Mouse (Mus musculus) testis, postnatal 14 days (tissue): ENCODE results near the gene Mccc1.

Experiments
- DNase-seq: peaks from one replicate; pipeline ENCODE4 v3.0.0; 2021; ENCODE audit warnings: low spot score

Gene Mccc1

DNA sequence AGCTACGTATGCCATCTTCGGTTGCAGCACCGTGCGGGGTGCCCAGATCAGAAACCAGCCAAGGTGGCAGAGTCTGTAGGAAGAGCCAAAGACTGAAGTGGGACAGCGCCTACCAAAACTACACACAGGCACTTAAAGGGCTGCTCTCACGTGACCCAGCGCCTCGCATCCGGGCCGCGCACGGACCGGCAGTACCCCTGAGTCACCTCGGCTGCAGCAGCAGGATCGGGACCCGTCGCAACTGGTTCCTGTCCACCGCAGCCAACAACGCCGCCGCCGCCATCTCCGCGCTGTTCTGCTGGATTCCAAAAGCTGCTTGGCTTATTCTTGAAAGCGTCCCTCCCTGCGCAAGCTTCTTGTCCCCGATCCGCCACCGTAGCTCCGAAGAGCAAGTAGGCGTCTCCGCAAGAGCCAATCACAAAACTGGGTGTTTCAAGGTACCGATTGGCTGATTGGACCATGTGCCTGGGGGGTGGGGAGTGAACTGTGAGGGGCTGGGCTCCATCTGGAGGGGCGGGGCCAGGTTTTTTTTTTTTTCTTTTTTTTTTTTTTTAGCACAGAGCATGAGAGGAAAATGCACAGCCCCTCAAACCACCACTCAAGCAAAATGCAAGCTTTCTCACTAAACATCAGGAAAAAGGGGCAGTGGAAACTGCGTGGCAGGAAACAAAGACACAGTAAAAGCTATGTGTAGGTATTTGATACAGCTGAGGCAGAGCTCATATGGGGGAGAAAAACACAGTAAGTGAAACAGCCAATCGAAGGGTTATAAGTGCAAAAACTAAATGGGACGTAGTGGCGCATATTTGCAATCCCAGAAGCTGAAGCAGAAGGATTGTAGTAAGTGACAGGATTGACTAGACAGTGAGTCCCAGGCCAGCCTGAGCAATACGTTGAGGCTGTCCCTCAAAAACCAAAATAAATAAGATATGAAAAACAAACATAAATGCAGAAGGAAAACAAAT is at the start of gene Mccc1:
Mccc1 (minus strand) TSS at position 404 of the 965 bp plus-strand sequence.
- DNase-seq: peak; percentile 95

DNA sequence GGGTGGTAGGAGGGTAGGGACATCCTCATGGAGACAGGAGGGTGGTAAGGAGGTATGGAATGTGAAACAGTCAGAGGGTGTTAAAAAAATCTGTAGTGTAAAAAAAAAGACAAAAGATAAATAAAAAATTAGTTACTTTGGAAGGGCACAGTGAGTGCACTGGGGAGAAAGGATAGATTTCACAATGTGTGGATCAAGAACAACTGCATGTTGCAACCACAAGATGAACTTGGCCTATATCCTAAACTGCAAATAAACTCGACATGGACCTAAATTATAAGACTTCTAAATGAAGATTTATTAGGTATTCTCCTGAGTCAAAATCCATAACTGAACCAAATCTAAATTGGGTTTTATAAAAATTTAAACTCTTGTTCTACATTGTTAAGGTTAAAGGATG is 48.6 kb upstream of the Mccc1 start:
- no peak for DNase-seq

DNA sequence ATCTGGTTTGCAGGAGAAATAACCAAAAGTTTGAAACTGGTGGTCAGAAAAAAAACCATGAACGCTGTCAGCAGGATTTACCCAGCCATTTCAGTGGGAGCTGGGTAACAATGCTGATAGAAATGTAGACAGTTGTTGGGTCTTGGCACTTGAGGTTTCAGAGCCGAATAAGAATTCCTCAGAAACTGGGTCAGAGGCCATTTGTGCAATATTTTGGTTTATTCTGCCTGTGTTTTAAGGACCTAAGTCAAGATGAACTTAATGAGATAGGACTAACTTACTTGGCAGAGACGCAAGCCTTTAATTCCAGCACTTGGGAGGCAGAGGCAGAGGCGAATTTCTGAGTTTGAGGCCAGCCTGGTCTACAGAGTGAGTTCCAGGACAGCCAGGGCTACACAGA is 44.6 kb upstream of the Mccc1 start:
- no peak for DNase-seq

DNA sequence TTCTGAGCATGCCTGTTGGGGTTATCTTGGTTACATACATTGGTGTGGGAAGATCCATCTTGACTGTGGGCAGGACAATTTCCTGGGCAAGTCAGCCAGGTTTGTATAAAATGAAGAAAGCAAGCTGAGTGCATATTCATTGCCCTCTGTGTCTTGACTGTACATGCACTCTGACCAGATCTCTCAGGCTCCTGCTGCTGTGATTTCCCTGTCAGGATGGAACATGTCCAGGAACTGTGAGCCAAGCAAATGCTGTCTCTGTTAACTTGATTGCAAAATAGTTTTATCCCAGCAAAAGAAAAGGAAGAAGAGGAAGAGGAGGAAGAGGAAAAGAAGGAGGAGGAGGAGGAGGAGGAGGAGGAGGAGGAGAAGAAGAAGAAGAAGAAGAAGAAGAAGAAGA is 44.0 kb upstream of the Mccc1 start:
- DNase-seq: no peak

DNA sequence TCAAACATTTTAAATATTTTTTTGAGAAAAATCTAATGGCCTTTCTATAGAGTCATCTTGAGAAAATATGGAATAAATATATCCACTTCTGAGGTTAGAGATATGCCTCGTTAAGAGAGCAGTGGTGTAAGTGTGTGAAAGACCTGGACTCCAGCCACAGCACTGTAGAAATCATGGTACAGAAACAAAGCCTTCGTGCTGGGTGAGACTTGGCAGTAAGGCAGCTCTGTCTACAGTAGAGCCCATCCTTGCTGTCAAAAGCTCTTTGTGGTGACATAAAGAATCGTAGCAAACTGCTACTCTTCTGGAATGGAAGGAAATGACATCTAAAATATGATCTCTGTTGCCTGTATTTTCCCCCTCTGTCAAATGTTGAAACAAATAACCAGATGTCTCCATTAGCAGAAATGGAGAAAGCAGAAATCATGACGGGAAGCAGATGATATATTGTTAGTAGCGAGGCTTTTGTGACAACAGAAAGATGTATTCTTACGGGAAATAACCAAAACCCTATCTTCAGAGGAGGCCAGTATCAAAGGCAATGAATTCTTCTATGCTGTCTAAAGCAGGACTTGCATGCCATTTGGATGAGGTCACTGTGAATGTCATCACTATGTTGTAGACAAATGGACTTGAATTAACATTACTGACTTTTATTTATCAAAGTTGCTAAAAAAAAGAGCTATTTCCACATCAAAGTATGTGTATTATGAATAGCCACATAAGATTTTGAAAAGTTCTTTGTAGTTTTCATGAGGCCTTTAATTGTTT is 31.4 kb upstream of the Mccc1 start:
- no peak for DNase-seq

DNA sequence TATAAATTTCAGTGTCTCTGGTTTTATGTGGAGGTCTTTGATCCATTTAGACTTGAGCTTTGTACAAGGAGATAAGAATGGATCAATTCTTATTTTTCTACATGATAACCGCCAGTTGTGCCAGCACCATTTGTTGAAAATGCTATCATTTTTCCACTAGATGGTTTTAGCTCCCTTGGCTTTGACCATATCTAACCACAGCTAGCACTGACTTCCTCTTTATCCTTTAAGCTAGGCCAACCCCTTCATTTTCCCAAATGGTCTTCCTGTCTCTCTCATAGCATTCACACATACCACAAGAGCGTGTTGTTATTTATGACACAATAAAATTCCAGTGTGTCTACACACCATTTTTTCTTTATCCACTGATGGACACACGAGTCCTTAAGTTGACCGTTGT is 29.5 kb upstream of the Mccc1 start:
- DNase-seq: no peak

DNA sequence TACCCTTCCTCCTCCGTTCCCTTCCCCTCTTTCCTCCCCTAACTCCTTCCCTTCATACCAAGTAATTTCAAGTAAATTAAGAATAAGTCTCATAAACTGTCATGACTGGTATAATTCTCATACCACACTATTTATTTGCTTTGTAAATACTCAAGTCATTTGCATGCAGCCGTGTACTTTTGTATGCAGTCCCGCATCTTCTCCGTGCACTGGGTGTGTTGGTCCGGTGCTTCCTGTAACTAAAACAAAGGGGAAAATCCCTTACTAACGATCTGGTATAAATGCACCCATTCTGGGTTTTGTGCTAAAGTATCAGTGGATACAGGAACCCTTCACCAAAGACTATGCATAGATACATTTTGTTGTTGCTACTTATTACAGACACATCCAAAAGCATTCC is 25.3 kb upstream of the Mccc1 start:
- no peak for DNase-seq

DNA sequence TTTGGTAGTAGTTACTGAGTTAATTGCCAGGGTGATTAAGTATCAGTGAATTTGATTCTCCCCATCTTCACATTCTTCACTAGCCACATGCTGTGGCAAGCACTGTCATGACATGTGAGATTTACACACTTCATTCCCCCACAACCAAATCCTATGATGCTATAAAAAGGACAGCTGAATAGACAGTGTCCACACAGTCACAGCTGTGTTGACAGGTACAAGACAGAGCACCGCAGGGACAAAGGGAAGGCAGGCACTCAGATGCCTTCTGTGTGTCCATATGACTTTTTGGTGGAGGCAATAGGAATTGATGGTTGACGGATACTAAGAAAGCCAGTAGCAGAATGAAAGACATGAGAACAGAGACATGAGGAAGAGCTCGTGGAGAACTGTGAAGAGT is 10.8 kb upstream of the Mccc1 start:
- no peak for DNase-seq

DNA sequence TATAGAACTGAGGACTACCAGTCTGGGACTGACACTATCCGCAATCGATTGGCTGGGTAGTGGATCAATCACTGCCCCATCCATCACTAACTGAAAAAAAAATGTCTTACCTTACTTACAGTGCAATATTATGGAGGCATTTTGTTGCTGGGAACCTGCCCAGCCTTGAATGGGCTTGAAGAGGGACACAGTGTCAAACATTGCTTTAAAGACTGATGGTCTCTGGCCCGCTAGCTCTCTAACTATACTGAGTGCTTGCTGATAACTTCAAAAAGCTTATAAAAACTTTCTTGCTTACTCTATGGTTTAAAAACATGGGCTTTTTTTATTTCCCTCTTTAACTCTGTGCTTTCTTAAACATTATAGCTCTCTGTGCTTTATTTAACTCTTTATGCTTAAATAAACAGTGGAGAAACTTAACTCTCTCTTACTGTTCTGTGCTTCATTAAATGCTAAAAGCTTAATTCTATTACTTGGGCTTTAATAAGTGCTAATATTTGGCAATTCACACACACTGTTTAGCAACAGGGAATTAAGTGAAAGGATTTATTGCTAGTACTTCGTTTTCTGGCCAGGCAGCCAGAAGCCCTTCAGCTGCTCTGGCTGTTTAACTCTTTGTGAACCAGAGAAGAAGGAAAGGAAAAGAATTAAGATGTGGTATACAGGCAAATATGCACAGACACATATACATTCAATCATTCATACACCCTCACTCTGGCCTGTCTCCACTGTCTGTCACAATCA is 8.1 kb upstream of the Mccc1 start:
- DNase-seq: no peak

DNA sequence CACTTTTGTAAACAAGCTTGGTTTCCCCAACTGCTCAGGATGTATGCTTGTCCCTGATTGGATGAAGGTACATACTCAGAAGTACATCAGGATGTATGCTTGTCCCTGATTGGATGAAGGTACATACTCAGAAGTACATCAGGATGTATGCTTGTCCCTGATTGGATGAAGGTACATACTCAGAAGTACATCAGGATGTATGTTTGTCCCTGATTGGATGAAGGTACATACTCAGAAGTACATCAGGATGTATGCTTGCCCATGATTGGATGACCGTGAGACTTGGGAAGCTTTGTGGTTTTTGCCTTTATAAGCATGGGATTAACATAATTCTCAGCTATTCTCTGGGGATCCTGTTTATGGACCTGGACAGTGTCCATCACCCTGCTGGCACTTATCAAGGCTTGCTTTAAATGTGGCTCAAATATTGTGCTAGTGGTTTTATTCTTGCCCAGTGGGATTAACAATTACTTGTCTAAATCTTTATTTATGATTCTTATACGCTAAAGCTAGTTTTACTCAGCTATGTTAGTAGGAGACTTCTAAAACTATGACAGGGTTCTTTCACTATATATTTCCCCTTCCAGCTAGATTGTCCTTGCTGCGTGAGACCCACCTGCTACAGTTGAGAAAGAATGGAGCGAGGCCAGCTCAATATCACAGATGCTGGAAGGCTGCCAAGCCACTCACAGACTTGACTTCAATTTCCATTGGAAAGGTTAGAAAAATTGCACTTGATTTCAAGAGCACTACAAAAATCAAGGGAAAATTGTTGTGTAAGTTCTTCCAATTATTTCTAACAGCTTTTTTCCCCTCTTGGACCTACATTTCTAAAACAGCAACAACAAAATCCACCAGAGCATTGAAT is 3.8 kb upstream of the Mccc1 start:
- DNase-seq: no peak

DNA sequence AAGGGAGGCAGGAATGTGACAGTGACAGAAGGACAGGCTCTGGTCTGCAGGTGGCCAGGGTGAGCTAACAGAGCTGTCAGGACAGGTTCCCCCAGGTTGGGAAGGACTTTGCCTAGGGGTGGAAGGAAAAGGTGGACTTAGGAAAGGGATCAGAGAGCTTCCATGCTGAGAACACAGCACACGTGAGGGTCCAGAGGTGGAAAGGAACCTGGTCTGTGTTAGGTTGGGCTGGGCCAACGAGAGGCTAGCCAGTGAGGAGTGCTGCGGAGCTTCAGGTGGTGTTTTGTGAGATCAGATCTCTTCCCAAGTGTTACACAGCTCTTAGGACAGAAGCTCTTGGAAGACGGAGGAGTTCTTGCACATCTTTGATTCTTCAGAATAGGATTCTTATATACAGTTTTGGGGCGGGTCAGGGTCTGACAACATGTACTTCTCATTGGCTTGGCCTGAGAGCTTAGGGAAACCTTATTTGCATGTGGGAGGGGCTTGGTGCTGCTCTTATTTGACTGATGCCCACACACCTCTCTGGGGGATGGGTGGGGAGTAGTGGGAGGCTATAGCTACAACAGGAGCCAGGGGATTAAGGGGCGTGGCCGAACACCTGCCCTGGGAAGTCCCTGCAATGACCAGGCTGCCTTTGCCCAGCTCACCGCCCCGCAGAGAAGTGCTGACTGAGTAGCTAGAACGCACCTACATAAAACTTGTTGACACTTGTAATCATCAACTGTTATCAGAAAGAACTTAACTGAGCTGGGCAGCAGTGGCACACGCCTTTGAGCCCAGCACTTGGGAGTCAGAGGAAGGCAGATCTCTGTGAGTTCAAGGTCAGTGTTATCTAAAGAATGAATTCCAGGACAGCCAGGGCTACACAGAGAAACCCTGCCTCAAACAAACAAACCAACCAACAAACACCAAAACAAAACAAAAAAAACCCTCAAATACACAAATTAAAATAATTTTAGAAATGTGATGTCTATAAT is 5.6 kb downstream of the Mccc1 start:
- DNase-seq: no peak

DNA sequence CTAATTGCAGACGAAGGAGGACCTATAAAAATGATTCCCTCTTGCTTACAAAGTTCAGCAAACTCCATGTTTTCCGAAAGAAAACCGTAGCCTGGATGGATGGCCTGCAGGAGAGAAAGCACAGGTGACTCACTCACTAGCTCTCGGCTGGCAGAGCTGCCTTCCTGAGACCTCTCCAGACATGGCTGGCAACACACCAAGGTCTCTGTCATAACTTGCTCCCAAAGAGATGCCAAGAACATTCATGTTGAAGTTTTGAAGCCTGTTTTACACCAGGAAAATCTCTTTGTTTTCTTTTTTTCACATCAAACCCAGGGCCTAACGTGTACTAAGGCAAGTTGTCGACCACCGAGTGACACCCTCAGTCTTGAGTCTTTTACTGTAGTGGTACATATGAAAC is 9.8 kb downstream of the Mccc1 start:
- DNase-seq: no peak

DNA sequence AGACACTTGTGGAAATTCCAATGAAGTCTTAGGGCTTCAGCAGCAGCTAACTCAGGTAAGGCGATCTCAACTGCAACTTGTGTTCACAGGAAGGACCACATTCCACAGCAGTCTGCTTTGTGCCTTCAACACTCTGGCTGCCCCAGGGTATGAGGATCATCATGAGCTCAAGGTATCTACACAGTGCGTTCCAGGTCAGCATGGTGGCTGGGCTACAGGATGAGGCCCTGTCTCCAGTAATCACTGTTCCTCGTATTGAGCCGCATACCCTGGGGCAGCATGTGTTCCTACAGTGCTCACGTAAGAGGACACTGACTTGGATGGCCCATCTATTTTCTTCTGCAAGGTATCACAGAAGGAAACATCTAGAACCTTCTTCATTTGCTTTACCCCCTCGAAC is 12.4 kb downstream of the Mccc1 start:
- DNase-seq: no peak

DNA sequence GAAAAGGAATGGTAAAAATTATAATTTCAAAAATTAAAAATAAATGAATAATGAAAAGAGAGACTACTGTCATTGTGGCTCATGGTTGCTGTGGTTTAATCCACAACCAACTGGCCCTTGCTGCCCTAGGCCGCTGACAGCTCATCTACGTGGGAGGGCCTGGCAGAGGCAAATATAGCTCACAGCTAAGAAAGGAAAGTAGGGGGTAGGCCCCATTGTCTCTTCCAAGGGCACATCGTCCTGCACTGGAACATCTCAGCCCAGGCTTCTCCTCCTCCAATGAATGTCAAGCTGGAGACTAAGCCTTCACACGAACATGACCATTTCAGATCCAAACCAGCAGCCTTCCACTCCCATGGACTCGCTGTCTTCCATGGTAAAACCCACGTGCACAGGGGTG is 14.2 kb downstream of the Mccc1 start:
- no peak for DNase-seq

DNA sequence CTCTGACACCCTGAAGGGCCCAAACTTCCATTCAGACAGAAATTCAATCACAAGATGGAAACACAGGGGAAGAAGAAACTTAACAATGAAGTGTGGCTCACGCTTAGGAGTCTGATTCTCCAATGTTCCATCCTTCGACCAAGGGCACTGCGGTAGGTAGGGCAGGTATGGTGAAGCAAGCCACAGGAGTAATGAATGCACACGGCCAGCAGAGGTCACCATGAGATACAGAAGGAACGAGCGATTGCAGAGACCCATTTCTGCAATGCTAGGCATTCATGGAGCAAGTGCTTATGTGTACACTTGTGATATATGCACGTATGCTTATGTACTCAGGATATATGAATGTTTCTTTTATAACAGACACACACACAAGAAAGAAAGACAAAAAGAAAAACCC is 26.9 kb downstream of the Mccc1 start:
- no peak for DNase-seq

DNA sequence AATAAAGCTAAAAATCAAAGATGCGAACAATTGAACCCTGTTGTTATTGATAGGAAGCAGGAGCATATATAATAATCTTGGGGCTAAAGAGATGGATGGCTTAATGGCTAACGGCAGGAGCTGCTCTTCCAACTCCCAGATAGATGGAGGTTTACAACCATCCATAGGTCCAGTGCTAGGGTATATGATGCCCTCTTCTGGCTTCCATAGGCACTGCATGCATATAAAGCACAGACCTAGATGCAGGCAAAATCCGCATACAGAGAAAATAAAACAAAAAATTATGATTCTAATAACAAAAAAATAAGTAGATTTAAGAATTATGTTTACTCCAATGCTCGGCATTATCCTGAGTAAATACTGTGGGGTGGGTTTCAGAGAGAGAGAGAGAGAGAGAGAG is 27.5 kb downstream of the Mccc1 start:
- no peak for DNase-seq

DNA sequence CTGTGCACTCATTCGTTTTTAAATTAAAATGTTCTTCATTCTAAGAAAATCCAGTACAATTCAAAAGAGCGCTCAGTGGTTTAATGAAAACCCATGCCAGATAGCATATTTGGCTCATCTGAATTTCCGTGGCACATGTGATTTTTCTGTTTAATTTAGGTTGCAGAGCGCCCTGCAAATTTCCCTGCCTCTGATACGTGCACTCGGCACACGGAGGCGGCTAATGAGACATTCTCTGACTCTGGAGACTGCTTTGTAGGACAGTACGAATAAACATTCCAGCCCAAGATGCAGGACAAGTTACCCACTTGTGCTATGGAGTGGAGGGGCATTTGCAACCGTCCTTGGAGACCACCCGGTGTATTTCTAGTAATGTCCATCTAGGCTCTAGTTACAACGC is 29.3 kb downstream of the Mccc1 start:
- no peak for DNase-seq

DNA sequence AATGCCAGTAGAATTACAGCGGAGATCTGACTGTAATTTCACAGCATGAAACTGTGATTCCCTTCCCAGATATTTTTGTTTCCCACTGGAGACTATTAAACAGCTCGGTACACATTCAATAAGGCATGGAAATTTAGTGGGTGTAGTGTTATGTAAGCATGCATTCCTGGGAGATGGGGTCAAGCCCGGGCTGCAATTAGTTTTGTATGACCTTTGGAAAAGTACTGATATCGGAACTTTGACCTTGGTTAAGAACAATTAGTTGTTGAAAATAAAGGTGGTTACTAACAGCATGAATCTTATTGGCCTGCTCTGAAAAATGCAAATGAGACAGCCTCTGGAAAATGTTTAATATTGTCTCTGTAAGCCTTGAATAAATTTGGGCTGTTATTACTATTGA is 30.0 kb downstream of the Mccc1 start:
- DNase-seq: no peak

DNA sequence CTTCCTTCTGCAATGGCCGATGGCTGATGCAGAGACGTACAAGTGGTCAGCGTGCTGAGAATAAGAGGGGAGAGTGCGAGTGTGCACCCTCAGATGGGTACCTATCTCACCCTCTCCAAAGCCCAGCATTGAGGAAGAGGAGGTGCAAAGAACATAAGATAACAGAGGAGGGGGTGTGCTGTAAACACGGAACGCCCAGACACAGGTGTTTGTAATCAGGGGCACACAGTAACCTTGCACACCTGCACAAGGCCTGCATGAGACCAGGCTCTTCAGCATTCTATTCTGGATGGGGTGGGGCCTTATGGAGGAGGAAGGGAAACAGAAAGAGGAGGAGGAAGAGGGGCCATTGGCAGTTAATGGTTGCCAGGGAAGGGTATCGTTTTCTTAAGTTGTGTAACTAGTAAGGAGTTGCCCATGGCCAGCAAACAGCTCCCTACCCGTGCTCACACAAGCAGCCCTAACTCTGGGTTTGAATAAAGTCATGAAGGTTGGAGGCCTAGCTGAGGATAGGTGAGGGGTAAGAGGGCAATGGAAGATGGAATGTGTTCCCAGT is 33.0 kb downstream of the Mccc1 start:
- no peak for DNase-seq

DNA sequence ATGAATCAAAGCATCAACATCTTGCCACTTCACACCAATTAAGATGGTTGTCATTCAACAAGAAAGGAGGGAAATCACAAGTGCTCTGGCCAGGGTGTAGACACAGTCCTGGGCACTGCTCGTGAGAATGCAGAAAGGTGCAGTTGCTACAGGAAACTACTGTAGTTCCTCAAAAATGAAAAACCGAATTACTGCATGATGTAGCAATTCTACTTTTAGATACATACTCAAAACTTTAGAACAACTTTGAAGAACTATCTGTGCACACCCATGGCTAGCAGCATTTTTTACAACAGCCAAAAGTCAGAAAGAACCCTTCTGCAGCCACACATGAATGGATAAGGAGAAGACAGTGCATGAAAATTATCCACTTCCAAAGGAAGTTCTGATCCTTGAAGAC is 34.0 kb downstream of the Mccc1 start:
- DNase-seq: no peak
